Mouse (Mus musculus) macrophage (primary cell): Measurements from ENCODE around the gene Sept14. TPM values are rescaled to one million over a fixed set of nuclear protein-coding genes. Genes with fewer than 3 reads are reported as not detected.

Experiments used
- H3K27ac ChIP-seq: fragments of 350-480 bp; formaldehyde crosslinking; 2 replicates; pipeline ENCODE4 v1.9.0; 2021
- H3K36me3 ChIP-seq: fragments of 350-480 bp; formaldehyde crosslinking; 2 replicates; pipeline ENCODE4 v1.9.0; 2021; ENCODE audit errors: inconsistent target
- H3K4me3 ChIP-seq: fragments of 350-480 bp; formaldehyde crosslinking; 2 replicates; pipeline ENCODE4 v1.9.0; 2021; ENCODE audit errors: inconsistent target
- H3K79me2 ChIP-seq: fragments of 350-480 bp; formaldehyde crosslinking; 2 replicates; pipeline ENCODE4 v1.9.0; 2021; ENCODE audit errors: inconsistent target
- WGBS: methylation state at CpG from one replicate; pipeline ENCODE4 v1.1.7; 2026; ENCODE audit warnings: inconsistent platforms; ENCODE audit not compliant: missing documents; 5-methylcytosine and 5-hydroxymethylcytosine counted together
- polyA plus RNA-seq: library from polyadenylated mRNA; stranded (reverse); fragments of 250-400 nt; gene quantifications from 3 replicates; pipeline ENCODE4 v1.2.4, GENCODE M21; 2018; ENCODE audit warnings: inconsistent platforms
- total RNA-seq, 78 experiments: library from RNA; depleted of rRNA; stranded (reverse); fragments of 250-400 nt; gene quantifications; 1 replicate in 9 of 78; 2 replicates in 24 of 78; 3 replicates in 43 of 78; 4 replicates in 2 of 78; pipeline ENCODE4 v1.2.4; 2018; ENCODE audit warnings: inconsistent platforms in 56 of 78

The Sept14 gene
- not detected for total RNA-seq (2018; cell fraction: chromatin; rRNA removed)
- not detected for total RNA-seq (2018; cell fraction: cytosol; rRNA removed)
- not detected for total RNA-seq (2018; cell fraction: nucleus; rRNA removed)
- polyA plus RNA-seq: not detected in 3 replicates

GRCm38 (mm10) chr5:129708412-129708811, at the start of gene Sept14:
Gene Sept14, minus strand, starts transcription at chr5:129708512.
- 54% methylated on average over 2 of the region's 2 CpGs for WGBS
- no peaks in the 10 kb centered on the region for H3K36me3 ChIP-seq
- no peaks in the 10 kb centered on the region for H3K79me2 ChIP-seq

GRCm38 (mm10) chr5:129756886-129757285, 48.6 kb upstream of the Sept14 start:
- 96% methylated on average over 20 of the region's 20 CpGs for WGBS
- Histone ChIP-seq H3K36me3 (peaks cover 7% of the 10 kb centered on the region), H3K27ac (no peak overlapping the region), H3K4me3 (no peak overlapping the region), H3K79me2 (no peaks in the 10 kb centered on the region)

More at GRCm38 (mm10) chr5:129708412-129708811, at the start of gene Sept14:
- Histone ChIP-seq H3K27ac (no peak within 1 kb of the TSS), H3K4me3 (no peak within 1 kb of the TSS)

GRCm38 (mm10) chr5:129744050-129744449, 35.7 kb upstream of the Sept14 start:
- peaks cover 28% of the 10 kb centered on the region; the same call in 1 of the 2 replicates for H3K36me3 ChIP-seq
- H3K79me2 ChIP-seq: no peaks in the 10 kb centered on the region
- no peak overlapping the region for H3K4me3 ChIP-seq
- no peak overlapping the region for H3K27ac ChIP-seq
- 90% methylated on average over 6 of the region's 6 CpGs for WGBS

- Histone ChIP-seq H3K4me3 (no peak overlapping the region), H3K36me3 (peaks cover 20% of the 10 kb centered on the region; the same call in 1 of the 2 replicates), H3K79me2 (no peaks in the 10 kb centered on the region), H3K27ac (no peak overlapping the region)
- WGBS: 93% methylated on average over 7 of the region's 7 CpGs
Observed at GRCm38 (mm10) chr5:129742903-129743488, 34.7 kb upstream of the Sept14 start.

GRCm38 (mm10) chr5:129740976-129741375, 32.7 kb upstream of the Sept14 start:
- WGBS: 100% methylated on average over 1 of the region's 1 CpGs

GRCm38 (mm10) chr5:129731021-129731420, 22.7 kb upstream of the Sept14 start:
- Histone ChIP-seq H3K36me3 (no peaks in the 10 kb centered on the region), H3K4me3 (no peak overlapping the region), H3K27ac (no peak overlapping the region), H3K79me2 (peaks cover 36% of the 10 kb centered on the region; the same call in 1 of the 2 replicates)
- WGBS: 92% methylated on average over 5 of the region's 5 CpGs

More at GRCm38 (mm10) chr5:129740976-129741375, 32.7 kb upstream of the Sept14 start:
- Histone ChIP-seq H3K4me3 (no peak overlapping the region), H3K36me3 (peaks cover 11% of the 10 kb centered on the region; the same call in 1 of the 2 replicates), H3K79me2 (no peaks in the 10 kb centered on the region), H3K27ac (no peak overlapping the region)

- no peak overlapping the region for H3K4me3 ChIP-seq
- peaks cover 40% of the 10 kb centered on the region; the same call in 1 of the 2 replicates for H3K79me2 ChIP-seq
- H3K27ac ChIP-seq: 0 out of 2 replicates have a peak overlapping the region, but pooled peaks have one; percentile 7
- WGBS: 42% methylated on average over 8 of the region's 11 CpGs
- no peaks in the 10 kb centered on the region for H3K36me3 ChIP-seq
Observed at GRCm38 (mm10) chr5:129730344-129730743, 22.0 kb upstream of the Sept14 start.

- H3K4me3 ChIP-seq: no peak overlapping the region
- no peak overlapping the region for H3K27ac ChIP-seq
- WGBS: 54% methylated on average over 11 of the region's 11 CpGs
- peaks cover 40% of the 10 kb centered on the region; the same call in 1 of the 2 replicates for H3K79me2 ChIP-seq
- no peaks in the 10 kb centered on the region for H3K36me3 ChIP-seq
Observed at GRCm38 (mm10) chr5:129729286-129729685, 21.0 kb upstream of the Sept14 start.

- Histone ChIP-seq H3K27ac (no peak overlapping the region), H3K36me3 (no peaks in the 10 kb centered on the region), H3K79me2 (peaks cover 40% of the 10 kb centered on the region; the same call in 1 of the 2 replicates), H3K4me3 (no peak overlapping the region)
- WGBS: 97% methylated on average over 3 of the region's 3 CpGs
Observed at GRCm38 (mm10) chr5:129726784-129727183, 18.5 kb upstream of the Sept14 start.

GRCm38 (mm10) chr5:129725774-129726392, 17.6 kb upstream of the Sept14 start:
- WGBS: 33% methylated on average over 7 of the region's 7 CpGs
- H3K36me3 ChIP-seq: no peaks in the 10 kb centered on the region
- H3K4me3 ChIP-seq: peak overlapping the region; percentile 69
- no peak overlapping the region for H3K27ac ChIP-seq
- H3K79me2 ChIP-seq: peaks cover 38% of the 10 kb centered on the region; the same call in 1 of the 2 replicates

- no peaks in the 10 kb centered on the region for H3K36me3 ChIP-seq
- H3K27ac ChIP-seq: peak within 1 kb of the TSS; percentile 19; the same call in 1 of the 2 replicates
- H3K79me2 ChIP-seq: peaks cover 32% of the 10 kb centered on the region; the same call in 1 of the 2 replicates
- WGBS: 2% methylated on average over 64 of the region's 93 CpGs
- peak within 1 kb of the TSS; percentile 69 for H3K4me3 ChIP-seq
Observed at GRCm38 (mm10) chr5:129724834-129725773, 16.8 kb upstream of the Sept14 start, which contains the start of gene Nipsnap2. Gene Nipsnap2, plus strand, starts transcription at chr5:129725063.

- H3K36me3 ChIP-seq: 0 out of 2 replicates have a peak, but pooled peaks cover under 1% of the 10 kb centered on the region
- H3K4me3 ChIP-seq: peak overlapping the region; percentile 48
- peaks cover 24% of the 10 kb centered on the region; the same call in 1 of the 2 replicates for H3K79me2 ChIP-seq
- H3K27ac ChIP-seq: peak overlapping the region; percentile 19; the same call in 1 of the 2 replicates
- 35% methylated on average over 4 of the region's 4 CpGs for WGBS
Observed at GRCm38 (mm10) chr5:129724268-129724667, 16.0 kb upstream of the Sept14 start.

GRCm38 (mm10) chr5:129720176-129720575, 11.9 kb upstream of the Sept14 start:
- whole genome bisulfite sequencing: 96% methylated on average over 3 of the region's 3 CpGs
- Histone ChIP-seq H3K36me3 (peaks cover 16% of the 10 kb centered on the region; the same call in 1 of the 2 replicates), H3K27ac (no peak overlapping the region), H3K79me2 (peaks cover 11% of the 10 kb centered on the region), H3K4me3 (no peak overlapping the region)

GRCm38 (mm10) chr5:129717016-129717415, 8.7 kb upstream of the Sept14 start:
- no peak overlapping the region for H3K4me3 ChIP-seq
- H3K79me2 ChIP-seq: peaks cover 11% of the 10 kb centered on the region
- H3K36me3 ChIP-seq: peaks cover 16% of the 10 kb centered on the region; the same call in 1 of the 2 replicates
- H3K27ac ChIP-seq: no peak overlapping the region
- 86% methylated on average over 8 of the region's 9 CpGs for WGBS
